Mouse (Mus musculus) megakaryocyte, embryonic 14.5 days (primary cell): ENCODE data around the gene Mettl16. TPM values are rescaled to one million over a fixed set of nuclear protein-coding genes. Genes with fewer than 3 reads are reported as not detected.
A peak's percentile ranks its signal among the peaks of the same experiment; 100 is the strongest.

Source experiments
- H3K27me3 ChIP-seq: replicated peaks from 2 replicates; pipeline ENCODE3; 2012; ENCODE audit warnings: inconsistent platforms
- H3K36me3 ChIP-seq: replicated peaks from 2 replicates; pipeline ENCODE3; 2012; ENCODE audit warnings: low read length, inconsistent platforms, mixed read lengths
- H3K4me1 ChIP-seq: 2 replicates; pipeline ENCODE4 v1.6.1; 2012; ENCODE audit warnings: inconsistent platforms
- H3K4me3 ChIP-seq: replicated peaks from 2 replicates; pipeline ENCODE3; 2012; ENCODE audit warnings: moderate library complexity, mild to moderate bottlenecking, inconsistent platforms
- H3K9me3 ChIP-seq: 2 replicates; pipeline ENCODE4 v1.6.1; 2012; ENCODE audit warnings: inconsistent platforms
- FLI1 ChIP-seq: IDR thresholded peaks from 2 replicates; pipeline ENCODE4 v1.6.1; 2012; ENCODE audit warnings: low read length, inconsistent platforms, mixed read lengths
- GATA1 ChIP-seq: IDR thresholded peaks from 3 replicates; pipeline ENCODE4 v1.6.1; 2012; ENCODE audit warnings: mixed read lengths, low read length, inconsistent platforms, borderline replicate concordance
- polyA plus RNA-seq: library from polyadenylated mRNA; stranded (reverse); fragments of >175 nt; gene quantifications from 2 replicates; pipeline ENCODE4 v1.2.3, GENCODE M21; 2012; ENCODE audit warnings: low replicate concordance; ENCODE audit not compliant: insufficient read depth

The Mettl16 gene
- 0.32 and 10.4 TPM in 2 replicates for polyA plus RNA-seq

- peak within 1 kb of the TSS; percentile 96 for H3K4me3 ChIP-seq
Measured at GRCm38 (mm10) chr11:74770595-74771207, at the start of gene Mettl16. Gene Mettl16 (plus strand): TSS chr11:74770830.

GRCm38 (mm10) chr11:74721141-74721540, 49.5 kb upstream of the Mettl16 start:
- TF ChIP-seq FLI1 (no peak), GATA1 (no peak)
- Histone ChIP-seq H3K36me3 (peaks cover 5% of the 10 kb centered on the region), H3K27me3 (no peaks in the 10 kb centered on the region), H3K4me3 (peak overlapping the region; percentile 80), H3K4me1 (peaks cover 43% of the 10 kb centered on the region), H3K9me3 (no peaks in the 10 kb centered on the region)

More at GRCm38 (mm10) chr11:74770595-74771207, at the start of gene Mettl16:
- TF ChIP-seq GATA1, result no peak
- TF ChIP-seq FLI1, result no peak
- Histone ChIP-seq H3K27me3 (peaks cover 2% of the 10 kb centered on the region), H3K4me1 (peaks cover 35% of the 10 kb centered on the region), H3K36me3 (peaks cover 32% of the 10 kb centered on the region), H3K9me3 (no peaks in the 10 kb centered on the region)

GRCm38 (mm10) chr11:74721971-74722370, 48.7 kb upstream of the Mettl16 start:
- peak overlapping the region; percentile 99 for H3K4me3 ChIP-seq
- peaks cover 5% of the 10 kb centered on the region for H3K36me3 ChIP-seq
- TF ChIP-seq FLI1 (no peak), GATA1 (no peak)
- H3K27me3 ChIP-seq, result no peaks in the 10 kb centered on the region
- H3K9me3 ChIP-seq, result no peaks in the 10 kb centered on the region
- H3K4me1 ChIP-seq, result peaks cover 37% of the 10 kb centered on the region

- TF ChIP-seq FLI1, result no peak
- no peak for TF ChIP-seq GATA1
- Histone ChIP-seq H3K9me3 (no peaks in the 10 kb centered on the region), H3K4me3 (peak overlapping the region; percentile 99), H3K4me1 (peaks cover 34% of the 10 kb centered on the region), H3K36me3 (peaks cover 5% of the 10 kb centered on the region), H3K27me3 (no peaks in the 10 kb centered on the region)
Measured at GRCm38 (mm10) chr11:74723357-74724234, 47.0 kb upstream of the Mettl16 start.

GRCm38 (mm10) chr11:74724235-74724791, 46.3 kb upstream of the Mettl16 start, which contains the start of gene Pafah1b1:
Gene Pafah1b1 (minus strand): TSS chr11:74724670.
- Histone ChIP-seq H3K27me3 (no peaks in the 10 kb centered on the region), H3K4me1 (peaks cover 33% of the 10 kb centered on the region), H3K4me3 (peak within 1 kb of the TSS; percentile 99), H3K36me3 (peaks cover 5% of the 10 kb centered on the region), H3K9me3 (no peaks in the 10 kb centered on the region)
- TF ChIP-seq GATA1 (no peak), FLI1 (no peak)

GRCm38 (mm10) chr11:74725181-74725580, 45.4 kb upstream of the Mettl16 start:
- H3K4me3 ChIP-seq, result peak overlapping the region; percentile 99
- TF ChIP-seq GATA1 (no peak), FLI1 (no peak)

GRCm38 (mm10) chr11:74734917-74735316, 35.7 kb upstream of the Mettl16 start:
- Histone ChIP-seq H3K4me3 (no peak overlapping the region), H3K4me1 (no peaks in the 10 kb centered on the region), H3K9me3 (peaks cover 4% of the 10 kb centered on the region), H3K27me3 (peaks cover 8% of the 10 kb centered on the region), H3K36me3 (no peaks in the 10 kb centered on the region)
- no peak for TF ChIP-seq FLI1
- TF ChIP-seq GATA1, result no peak

More at GRCm38 (mm10) chr11:74725181-74725580, 45.4 kb upstream of the Mettl16 start:
- no peaks in the 10 kb centered on the region for H3K27me3 ChIP-seq
- H3K36me3 ChIP-seq, result peaks cover 5% of the 10 kb centered on the region
- no peaks in the 10 kb centered on the region for H3K9me3 ChIP-seq
- H3K4me1 ChIP-seq, result peaks cover 24% of the 10 kb centered on the region

- no peaks in the 10 kb centered on the region for H3K4me1 ChIP-seq
- H3K9me3 ChIP-seq, result peaks cover 4% of the 10 kb centered on the region
- TF ChIP-seq GATA1 (no peak), FLI1 (no peak)
- peaks cover 8% of the 10 kb centered on the region for H3K27me3 ChIP-seq
- no peaks in the 10 kb centered on the region for H3K36me3 ChIP-seq
- H3K4me3 ChIP-seq, result no peak overlapping the region
Measured at GRCm38 (mm10) chr11:74737861-74738260, 32.8 kb upstream of the Mettl16 start.

- H3K4me1 ChIP-seq, result peaks cover 4% of the 10 kb centered on the region
- H3K27me3 ChIP-seq, result peaks cover 8% of the 10 kb centered on the region
- no peaks in the 10 kb centered on the region for H3K9me3 ChIP-seq
- no peak overlapping the region for H3K4me3 ChIP-seq
- TF ChIP-seq FLI1, result no peak
- no peak for TF ChIP-seq GATA1
- H3K36me3 ChIP-seq, result no peaks in the 10 kb centered on the region
Measured at GRCm38 (mm10) chr11:74748022-74748421, 22.6 kb upstream of the Mettl16 start.

GRCm38 (mm10) chr11:74749241-74749640, 21.4 kb upstream of the Mettl16 start:
- peaks cover 4% of the 10 kb centered on the region for H3K4me1 ChIP-seq
- no peaks in the 10 kb centered on the region for H3K36me3 ChIP-seq
- peaks cover 8% of the 10 kb centered on the region for H3K27me3 ChIP-seq
- H3K4me3 ChIP-seq, result peak overlapping the region; percentile 2
- TF ChIP-seq FLI1 (no peak), GATA1 (no peak)
- no peaks in the 10 kb centered on the region for H3K9me3 ChIP-seq
